Mouse (Mus musculus) T-helper 1 cell (primary cell): Measurements from ENCODE around the gene Naa11.

Experiments used
- in situ Hi-C: fragments of 300-600 bp; cut with MboI, MseI; formaldehyde crosslinking; loops from one replicate; pipeline ENCODE4 v1.15.1; 2025; ENCODE audit warnings: high pct_unique_total_duplicates

Gene Naa11

DNA sequence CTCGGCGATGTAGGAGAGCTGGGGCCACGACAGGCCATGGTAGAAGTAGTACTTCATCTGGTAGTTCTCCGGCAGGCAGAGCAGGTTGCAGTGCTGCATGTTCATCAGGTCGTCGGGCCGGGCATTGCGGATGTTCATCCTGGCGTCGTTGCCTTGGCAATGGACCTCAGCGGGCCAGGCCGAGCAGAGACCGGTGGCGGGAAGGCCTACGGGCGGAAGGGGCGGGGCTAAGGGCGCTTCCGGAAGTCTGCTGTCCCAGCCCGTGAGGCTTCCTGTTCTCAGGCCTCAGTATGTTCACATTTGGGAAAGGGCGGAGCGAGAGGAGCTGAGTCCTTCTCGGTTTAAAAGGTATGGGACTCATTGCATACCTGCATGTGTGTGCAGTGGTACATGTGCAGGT lies at the start of gene Naa11:
TSS of gene Naa11 (minus strand) at position 220 of the 400 bp plus-strand sequence.
- in situ Hi-C loops = no loop called here

GRCm38 (mm10) chr5:97432512-97432911 lies 40.3 kb upstream of the Naa11 start:
- in situ Hi-C loops = loop anchor here (5.0 kb wide), 1 partner anchor 95 kb away; no protein-coding TSS in a partner anchor

DNA sequence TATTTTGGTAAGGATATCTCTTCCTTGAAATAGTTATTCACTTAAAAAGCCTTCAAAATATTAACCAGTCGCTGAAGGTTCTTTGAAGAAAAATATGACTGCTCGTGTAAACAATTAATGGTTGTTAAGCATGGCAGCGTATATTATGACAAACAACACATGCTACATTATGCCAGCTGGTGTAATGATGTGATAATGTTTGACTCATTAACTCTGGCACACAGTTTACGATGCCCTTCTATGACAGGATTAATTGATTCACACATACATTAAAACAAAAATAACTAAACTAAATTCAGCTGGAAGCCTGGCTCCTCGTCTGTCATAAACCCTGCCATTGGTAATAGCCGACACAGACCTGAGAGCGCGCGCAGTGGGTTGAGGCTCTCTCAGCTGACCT lies 37.8 kb upstream of the Naa11 start:
- in situ Hi-C loops = loop anchor here (5.0 kb wide), 1 partner anchor 97 kb away; no protein-coding TSS in a partner anchor

GRCm38 (mm10) chr5:97421669-97422068 lies 29.5 kb upstream of the Naa11 start:
- in situ Hi-C loops = no loop called here

DNA sequence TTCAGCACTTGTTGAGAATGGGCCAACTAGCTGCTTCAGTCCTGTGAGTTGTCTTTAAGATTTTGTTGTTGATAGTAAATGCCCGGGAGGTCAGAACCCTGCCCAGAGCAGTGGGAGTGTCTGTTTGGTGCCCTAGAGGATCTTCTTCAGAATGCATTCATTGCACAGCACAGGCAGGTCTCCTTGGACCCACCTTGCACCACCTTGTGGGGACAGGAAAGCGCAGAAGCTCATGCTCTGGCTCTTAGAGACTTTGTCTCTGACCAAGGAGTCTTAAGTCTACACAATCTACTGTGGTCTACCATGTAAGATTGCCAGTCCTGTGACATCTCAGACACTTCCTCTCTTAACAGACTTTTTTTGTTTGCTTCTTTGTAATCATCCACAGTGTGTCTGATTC lies 25.0 kb upstream of the Naa11 start:
- in situ Hi-C loops = no loop called here

- in situ Hi-C loops = no loop called here
Observed at GRCm38 (mm10) chr5:97415837-97416236, 23.7 kb upstream of the Naa11 start.

DNA sequence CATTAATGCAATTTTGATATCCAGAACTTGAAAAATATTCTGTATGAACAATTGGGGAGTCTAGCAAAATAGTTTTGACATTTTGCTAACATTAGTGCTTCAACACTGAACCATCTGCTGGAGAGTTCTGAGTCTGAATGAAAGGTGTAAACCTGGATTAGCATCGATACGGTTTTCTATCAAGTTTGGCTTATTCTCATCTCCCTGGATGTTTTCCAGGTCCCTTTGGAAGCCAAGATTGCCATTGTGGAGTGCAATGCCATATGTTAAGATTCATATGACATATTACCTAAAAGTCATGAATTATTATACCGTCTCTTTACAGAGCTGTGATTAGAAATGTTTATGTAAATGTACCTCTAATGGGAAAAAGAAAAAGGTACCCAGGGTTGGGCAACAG lies 21.5 kb upstream of the Naa11 start:
- in situ Hi-C loops = no loop called here

DNA sequence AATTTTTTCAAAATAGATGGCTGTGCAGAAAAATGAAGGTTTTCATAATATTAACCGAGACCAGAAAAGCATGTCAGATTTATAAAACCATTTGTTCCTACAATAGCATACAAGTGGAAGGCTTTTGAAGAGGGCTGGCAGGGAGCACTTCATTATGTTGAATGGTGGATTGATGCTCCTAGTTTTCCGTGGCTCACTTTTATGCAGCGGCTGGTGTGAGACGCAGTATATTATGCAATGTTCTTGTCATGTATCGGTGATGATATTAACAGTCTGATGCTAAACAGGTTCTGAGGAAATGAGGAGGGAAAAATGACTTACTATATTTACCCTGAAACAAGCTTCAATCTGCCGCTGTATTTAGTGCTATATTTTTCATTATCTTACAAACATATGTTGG lies 18.0 kb upstream of the Naa11 start:
- in situ Hi-C loops = no loop called here

DNA sequence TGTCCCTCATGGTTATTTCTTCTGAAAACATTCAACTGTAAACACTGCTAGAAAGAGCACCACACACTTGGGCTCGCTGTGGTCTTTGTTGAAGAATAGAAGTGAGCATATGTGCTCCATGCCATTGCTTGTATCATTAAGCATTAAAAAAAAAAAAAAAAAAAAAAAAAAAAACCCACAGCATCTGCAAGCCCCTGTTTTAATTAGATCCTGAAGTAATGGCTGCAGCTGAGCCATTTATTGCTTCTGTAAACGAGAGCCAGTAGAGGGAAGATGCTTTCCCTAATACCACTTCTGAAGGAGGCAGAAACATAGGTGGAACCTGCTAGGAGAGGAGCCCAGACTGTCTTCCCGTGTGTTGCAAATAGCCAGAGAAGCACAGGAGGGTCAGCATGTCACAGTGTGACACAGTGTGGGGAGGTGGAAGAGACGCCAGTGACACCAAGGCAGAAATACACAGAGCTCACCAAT lies 17.1 kb upstream of the Naa11 start:
- in situ Hi-C loops = no loop called here

DNA sequence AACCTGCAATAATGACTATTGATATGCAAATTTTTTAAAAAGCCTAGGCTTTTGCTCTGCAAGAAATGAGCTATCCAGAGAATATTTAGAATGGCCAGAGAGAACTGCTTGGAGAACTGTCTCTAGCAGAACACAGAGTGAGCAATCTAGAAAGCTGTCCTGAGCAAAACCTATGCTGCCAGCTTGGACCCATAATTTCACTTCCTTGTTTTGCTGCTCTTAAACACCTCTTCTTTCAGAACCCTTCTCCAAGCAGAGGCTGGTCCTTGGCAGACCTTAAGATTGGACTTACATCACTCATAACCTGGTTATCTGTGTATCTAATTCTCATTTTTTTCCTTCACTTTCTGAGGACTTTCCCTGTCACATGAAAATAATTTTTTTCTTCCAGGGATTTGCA lies 8.9 kb upstream of the Naa11 start:
- in situ Hi-C loops = no loop called here

- in situ Hi-C loops = no loop called here
Observed at GRCm38 (mm10) chr5:97397585-97397984, 5.4 kb upstream of the Naa11 start.

DNA sequence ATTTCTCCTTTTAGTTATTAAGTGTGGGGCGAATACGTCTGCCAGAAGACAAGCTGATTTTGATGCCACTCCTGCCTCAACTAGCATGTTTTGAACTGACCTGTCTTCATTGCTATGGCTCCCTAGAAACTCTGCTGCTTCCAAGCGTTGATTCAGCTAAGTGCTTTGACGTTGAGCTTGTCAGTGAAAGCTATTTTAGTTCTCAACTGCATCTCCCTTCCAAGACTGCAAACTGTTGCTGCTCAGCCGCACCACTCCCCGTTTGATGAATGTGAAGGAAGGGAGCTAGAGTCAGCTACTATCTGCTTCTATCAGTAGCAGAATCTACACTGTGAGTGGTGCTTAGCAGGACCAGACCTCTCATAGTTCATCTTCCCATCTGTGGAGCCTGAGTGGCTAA lies 4.6 kb downstream of the Naa11 start:
- in situ Hi-C loops = no loop called here

GRCm38 (mm10) chr5:97384399-97384798 lies 7.8 kb downstream of the Naa11 start:
- in situ Hi-C loops = no loop called here

- in situ Hi-C loops = no loop called here
Observed at GRCm38 (mm10) chr5:97382548-97383222, 9.5 kb downstream of the Naa11 start.

DNA sequence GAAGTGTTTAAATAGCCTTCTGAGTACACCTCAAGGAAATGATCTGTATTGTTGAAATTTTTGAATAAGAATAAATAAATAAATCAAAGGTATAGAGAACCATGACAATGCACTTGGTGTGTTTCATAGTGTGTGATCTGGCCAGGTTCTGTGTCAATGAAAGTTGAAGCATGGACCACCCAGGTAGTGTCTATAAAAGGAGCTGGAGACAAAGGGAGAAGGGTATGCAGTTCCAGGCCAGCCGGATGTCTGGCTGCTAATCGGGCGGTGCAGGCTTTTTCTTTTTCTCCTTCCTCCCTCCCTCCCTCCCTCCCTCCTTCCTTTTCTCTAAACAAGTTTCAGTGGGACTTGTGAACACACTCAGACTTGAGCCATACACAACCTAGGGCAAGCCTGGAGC lies 12.2 kb downstream of the Naa11 start:
- in situ Hi-C loops = no loop called here

DNA sequence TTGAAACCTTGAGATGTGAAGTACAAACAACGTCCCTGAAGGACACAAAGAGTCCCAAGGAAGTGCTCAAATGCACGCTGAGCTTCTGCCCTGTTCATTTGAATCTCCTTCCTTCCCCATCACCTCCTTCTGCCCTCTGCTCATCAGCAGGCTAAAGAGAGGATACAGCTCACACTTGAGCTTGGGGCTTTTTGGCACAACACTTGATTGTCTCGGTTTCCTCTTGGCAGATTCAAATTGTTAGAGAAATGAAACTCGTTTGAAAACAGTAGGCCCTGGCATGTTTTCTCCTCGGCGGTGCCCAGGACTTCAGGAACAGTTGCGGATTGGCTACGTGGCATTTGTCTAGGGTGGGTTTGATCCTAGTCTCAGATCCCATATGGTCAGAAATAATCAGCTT lies 27.4 kb downstream of the Naa11 start:
- in situ Hi-C loops = no loop called here

- in situ Hi-C loops = no loop called here
Observed at GRCm38 (mm10) chr5:97364252-97364651, 27.9 kb downstream of the Naa11 start.

DNA sequence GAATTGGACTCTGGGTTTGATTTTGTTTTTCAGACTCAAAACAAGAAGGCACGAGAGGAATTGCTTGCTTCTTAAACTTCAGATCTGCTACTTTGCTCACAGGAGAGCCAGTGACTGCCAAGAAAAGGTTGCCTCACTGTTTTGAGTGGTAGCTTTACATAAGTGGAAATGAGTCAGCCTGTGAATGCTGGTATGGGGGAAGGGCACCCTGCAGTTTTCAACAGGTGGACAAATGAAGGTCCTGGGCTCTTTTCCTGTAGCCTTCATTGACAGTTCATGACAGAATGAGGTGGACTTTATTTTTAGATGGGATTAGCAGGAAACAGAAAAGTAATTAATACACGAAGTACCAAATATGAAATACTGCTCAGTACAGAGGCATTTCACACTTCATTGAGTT lies 29.6 kb downstream of the Naa11 start:
- in situ Hi-C loops = no loop called here

- in situ Hi-C loops = no loop called here
Observed at GRCm38 (mm10) chr5:97359104-97359503, 33.1 kb downstream of the Naa11 start.

DNA sequence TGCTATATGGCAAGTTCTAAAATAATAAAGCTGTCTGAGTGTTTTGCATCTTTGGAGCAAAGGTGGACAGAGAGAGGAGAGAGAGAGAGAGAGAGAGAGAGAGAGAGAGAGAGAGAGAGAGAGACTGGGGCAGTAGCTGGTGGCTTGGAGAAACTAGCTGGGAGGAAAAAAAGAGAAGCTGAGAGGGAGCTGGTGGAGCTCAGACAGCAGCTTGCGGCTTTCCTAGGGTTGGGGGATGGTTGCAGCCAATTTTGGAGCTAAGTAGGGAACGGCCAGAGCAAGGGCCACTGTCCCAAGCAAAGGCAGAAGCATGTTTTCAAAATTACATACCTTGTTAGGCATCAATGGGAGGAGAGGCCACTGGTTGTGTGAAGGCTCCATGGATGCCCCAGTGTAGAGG lies 36.0 kb downstream of the Naa11 start:
- in situ Hi-C loops = no loop called here

- in situ Hi-C loops = no loop called here
Observed at GRCm38 (mm10) chr5:97355152-97355551, 37.0 kb downstream of the Naa11 start.

GRCm38 (mm10) chr5:97348760-97349159 lies 43.4 kb downstream of the Naa11 start:
- in situ Hi-C loops = no loop called here

GRCm38 (mm10) chr5:97348310-97348709 lies 43.9 kb downstream of the Naa11 start:
- in situ Hi-C loops = no loop called here

- in situ Hi-C loops = no loop called here
Observed at GRCm38 (mm10) chr5:97345732-97346253, 46.4 kb downstream of the Naa11 start.
